Mouse (Mus musculus): ENCODE data around the gene Tm2d1. TPM values are rescaled to one million over a fixed set of nuclear protein-coding genes. Genes with fewer than 3 reads are reported as not detected.
"Not testable (repeated sequence)": the region's sequence is repeated elsewhere in the genome, so short reads cannot be mapped to it uniquely, and the experiment has no call there.

The Tm2d1 gene
- total RNA-seq (2021), result 10 to 100 TPM; 28.2 to 30.0 TPM
- long read RNA-seq, experiment 1, transcript Tm2d1-202 (7 exons, 1,027 nt), result major isoform, 36 of 37 reads
- long read RNA-seq, experiment 1, partial matches to known transcripts, result 1 of 37 reads
- long read RNA-seq, experiment 1, other reads (novel, unspliced or antisense), result 0 of 37 reads
- long read RNA-seq, experiment 2, transcript Tm2d1-202 (7 exons, 1,027 nt), result major isoform, 29 of 31 reads
- long read RNA-seq, experiment 2, partial matches to known transcripts, result 0 of 31 reads
- long read RNA-seq, experiment 2, other reads (novel, unspliced or antisense), result 2 of 31 reads

GRCm38 (mm10) chr4:98382716-98383424 is at the start of gene Tm2d1:
Gene Tm2d1, minus strand, starts transcription at chr4:98383306.
- DNase-seq, result peak; percentile 84

- no peak for DNase-seq
Observed at GRCm38 (mm10) chr4:98428371-98428770, 45.3 kb upstream of the Tm2d1 start.

GRCm38 (mm10) chr4:98415150-98415549 is 32.0 kb upstream of the Tm2d1 start:
- DNase-seq, result not testable (repeated sequence)

DNA sequence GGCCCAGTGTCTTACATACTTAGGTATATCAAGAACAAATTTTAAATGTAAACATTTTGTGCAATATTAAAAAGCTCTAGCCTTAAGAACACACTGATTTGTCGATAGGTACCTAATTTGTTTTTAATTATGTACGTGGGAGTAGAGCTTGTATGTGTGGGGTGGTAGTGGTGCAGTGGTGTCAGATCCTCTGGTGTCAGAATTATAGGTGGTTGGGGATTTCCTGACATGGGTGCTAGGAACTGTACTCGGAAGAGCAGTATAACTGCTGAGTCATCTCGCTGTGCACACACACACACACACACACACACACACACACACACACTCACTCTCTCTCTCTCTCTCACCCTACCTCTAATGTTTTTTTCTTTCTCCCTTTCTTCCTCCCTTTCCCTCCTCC is 25.3 kb upstream of the Tm2d1 start:
- DNase-seq, result no peak

- no peak for DNase-seq
Observed at GRCm38 (mm10) chr4:98404412-98404811, 21.3 kb upstream of the Tm2d1 start.

- DNase-seq, result no peak
Observed at GRCm38 (mm10) chr4:98403492-98403891, 20.4 kb upstream of the Tm2d1 start.

- no peak for DNase-seq
Observed at GRCm38 (mm10) chr4:98401584-98401962, 18.5 kb upstream of the Tm2d1 start.

GRCm38 (mm10) chr4:98400926-98401583 is 17.9 kb upstream of the Tm2d1 start:
- no peak for DNase-seq

DNA sequence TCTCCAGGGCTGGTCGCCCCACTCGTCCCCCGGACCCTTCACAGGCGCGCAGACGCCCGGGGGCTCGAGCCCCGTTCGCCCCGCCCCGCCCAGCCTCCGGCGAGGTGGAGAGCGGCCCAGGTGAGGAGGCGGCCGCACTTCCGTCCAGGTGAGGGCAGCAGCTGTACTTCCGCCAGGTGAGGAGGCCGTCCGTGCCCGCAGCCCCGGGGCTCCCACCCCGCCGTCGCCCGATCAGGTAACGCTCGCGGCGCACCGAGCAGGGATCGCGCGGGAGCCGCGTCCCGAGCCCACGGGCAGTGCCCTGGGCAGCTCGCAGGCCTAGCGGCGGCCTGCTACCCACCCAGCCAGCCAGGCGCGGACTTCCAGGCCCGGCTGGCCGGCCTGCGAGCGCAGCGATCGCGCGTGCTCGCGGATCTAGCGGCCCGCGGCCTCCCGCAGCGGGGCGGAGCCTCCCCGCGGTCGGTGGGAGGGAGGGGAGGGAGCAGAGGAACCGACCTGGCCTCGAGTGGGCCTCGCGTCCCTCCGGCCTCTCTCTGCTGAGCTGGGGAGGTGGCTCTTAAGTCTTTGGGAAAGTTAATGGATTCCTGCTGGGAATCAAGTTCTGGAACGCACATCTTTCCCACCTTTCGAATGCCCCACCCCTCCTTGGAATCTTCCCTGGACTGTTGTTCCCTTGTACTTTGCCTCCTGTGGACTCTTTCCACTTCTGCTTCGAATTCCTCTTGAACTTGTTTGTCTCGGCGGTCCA is 12.8 kb upstream of the Tm2d1 start, which contains the start of gene Patj:
Gene Patj, plus strand, starts transcription at position 96 of the 748 bp plus-strand sequence.
- DNase-seq, result peak; percentile 60

DNA sequence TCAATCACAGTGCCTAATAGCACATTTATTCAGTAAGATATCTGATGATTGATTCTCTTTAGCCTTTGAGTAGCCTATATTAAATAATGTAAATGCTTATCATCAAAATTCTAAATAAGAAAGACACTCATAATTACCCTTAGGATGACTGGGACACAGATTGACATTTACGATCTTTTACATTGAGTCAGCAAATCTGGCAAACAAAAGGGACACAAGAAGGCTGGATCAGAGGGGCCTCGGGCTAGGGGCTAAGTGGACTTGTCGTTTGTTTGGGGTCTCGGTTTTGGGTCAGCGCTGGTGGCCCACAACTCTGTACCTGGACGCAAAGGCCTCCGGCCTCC is 12.2 kb upstream of the Tm2d1 start:
- DNase-seq, result no peak

GRCm38 (mm10) chr4:98385036-98385435 is 1.9 kb upstream of the Tm2d1 start:
- DNase-seq, result no peak

- DNase-seq, result no peak
Observed at GRCm38 (mm10) chr4:98376943-98377342, 6.2 kb downstream of the Tm2d1 start.

GRCm38 (mm10) chr4:98375401-98375800 is 7.7 kb downstream of the Tm2d1 start:
- no peak for DNase-seq

DNA sequence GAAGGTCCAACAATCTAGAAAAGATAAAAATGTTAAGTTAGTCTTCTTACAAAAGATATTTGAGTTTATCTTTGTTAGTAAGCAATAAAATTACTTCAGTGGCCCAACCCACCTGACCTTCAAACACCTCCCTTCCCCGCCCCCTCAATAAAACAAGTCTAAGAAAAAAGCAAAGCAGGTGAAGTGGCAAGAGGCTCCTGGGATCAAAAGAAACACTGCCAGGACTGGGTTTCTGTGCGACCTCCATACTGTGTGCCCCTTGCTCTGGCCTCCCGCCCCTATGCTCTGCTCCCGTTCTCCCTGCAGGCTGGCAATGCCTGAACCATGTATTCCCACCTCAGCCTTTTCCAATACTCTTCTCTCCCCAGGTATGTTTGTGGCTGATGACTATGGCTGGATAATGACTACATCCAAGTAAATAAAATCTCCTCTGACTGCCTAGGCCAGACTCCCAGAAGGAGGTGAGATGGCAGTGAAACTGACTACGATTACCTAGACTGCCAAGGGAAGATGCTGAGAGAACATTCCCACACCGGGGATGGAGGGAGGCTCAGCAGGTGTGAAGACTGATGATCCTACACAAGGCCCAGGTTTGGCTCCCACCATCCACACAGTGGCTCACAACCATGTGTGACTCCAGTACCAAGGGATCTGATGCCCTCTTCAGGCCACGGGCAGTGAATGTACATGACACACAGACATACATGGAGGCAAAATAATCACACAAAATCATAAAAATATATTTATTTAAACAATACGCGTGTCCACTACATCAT is 24.9 kb downstream of the Tm2d1 start:
- DNase-seq, result no peak

DNA sequence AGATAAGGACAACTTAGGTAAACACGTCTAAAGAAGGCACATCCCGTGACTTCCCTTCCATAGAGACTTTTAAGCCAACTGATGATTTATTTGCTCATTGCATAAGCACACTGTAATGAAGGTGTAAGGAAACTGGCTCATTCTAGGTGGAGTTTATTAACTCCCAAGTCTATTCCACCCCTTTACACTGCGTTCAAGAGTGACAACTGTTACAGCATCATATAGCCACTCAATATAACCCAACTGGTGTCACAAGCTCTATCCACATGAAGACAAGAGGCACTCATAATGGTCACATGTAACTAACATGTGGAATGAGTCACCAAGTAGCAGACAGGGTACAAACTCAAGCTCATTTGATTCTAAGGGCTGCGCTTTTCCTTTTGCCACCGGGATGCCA is 34.5 kb downstream of the Tm2d1 start:
- DNase-seq, result no peak

GRCm38 (mm10) chr4:98345783-98346182 is 37.3 kb downstream of the Tm2d1 start:
- DNase-seq, result no peak

- DNase-seq, result no peak
Observed at GRCm38 (mm10) chr4:98339992-98340564, 43.0 kb downstream of the Tm2d1 start.

- DNase-seq, result no peak
Observed at GRCm38 (mm10) chr4:98338636-98339630, 44.2 kb downstream of the Tm2d1 start.

- DNase-seq, result no peak
Observed at GRCm38 (mm10) chr4:98337197-98337596, 45.9 kb downstream of the Tm2d1 start.

DNA sequence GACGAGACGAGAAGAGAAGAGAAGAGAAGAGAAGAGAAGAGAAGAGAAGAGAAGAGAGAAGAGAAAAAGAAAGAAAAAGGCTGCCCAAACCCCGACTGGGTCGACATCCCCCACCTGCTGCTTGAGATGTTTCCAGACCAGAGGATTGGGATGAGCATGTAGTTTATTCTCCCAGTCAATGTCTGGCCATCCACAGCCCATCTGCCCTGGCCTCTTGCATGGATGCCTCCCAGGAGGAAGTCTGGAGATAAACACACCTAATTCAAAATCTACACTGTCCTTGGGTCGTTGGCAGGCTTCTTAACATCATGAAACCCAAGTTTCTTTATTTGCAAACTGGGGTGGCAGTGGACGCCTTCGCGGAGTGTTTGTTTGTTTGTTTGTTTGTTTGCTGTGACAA is 47.4 kb downstream of the Tm2d1 start:
- no peak for DNase-seq
